Mouse (Mus musculus): Measurements from ENCODE around the gene Slc16a3.

Slc16a3 gene

GRCm38 (mm10) chr11:121010044-121010755 is 61.9 kb downstream of the Slc16a3 start:
- in situ Hi-C loops (cut with MboI, MseI): no loop called here

Data from T-helper 17 cell (primary cell).